Mouse (Mus musculus) heart, embryonic 16.5 days (tissue): Measurements from ENCODE around the gene Cuedc1. TPM values are rescaled to one million over a fixed set of nuclear protein-coding genes. Genes with fewer than 3 reads are reported as not detected.

Experiments
- ATAC-seq: fragments of 200-750 bp; cut with Nextera tagmentation; replicated peaks from 2 replicates; pipeline ENCODE4 v1.8.0; 2017; ENCODE audit warnings: moderate number of reproducible peaks; ENCODE audit not compliant: insufficient read depth, low FRiP score; ENCODE audit errors: extremely low read depth
- H3K27ac ChIP-seq: fragments of 300-500 bp; sonication (generic); 2 replicates; pipeline ENCODE4 v1.5.1; 2014; ENCODE audit warnings: mild to moderate bottlenecking, low read length, control low read depth, moderate library complexity
- H3K27me3 ChIP-seq: fragments of 300-500 bp; sonication (generic); 2 replicates; pipeline ENCODE4 v1.6.1; 2014; ENCODE audit warnings: low read length, mixed read lengths; ENCODE audit not compliant: control insufficient read depth, insufficient read depth
- H3K36me3 ChIP-seq: fragments of 300-500 bp; sonication (generic); 2 replicates; pipeline ENCODE4 v1.6.1; 2014; ENCODE audit not compliant: control insufficient read depth, insufficient read depth
- H3K4me1 ChIP-seq: fragments of 300-500 bp; sonication (generic); 2 replicates; pipeline ENCODE4 v1.6.1; 2014; ENCODE audit warnings: low read length, mixed read lengths; ENCODE audit not compliant: control insufficient read depth, insufficient read depth
- H3K4me2 ChIP-seq: fragments of 300-500 bp; sonication (generic); 2 replicates; pipeline ENCODE4 v1.6.1; 2014; ENCODE audit warnings: low read depth, mild to moderate bottlenecking, control low read depth, low read length
- H3K4me3 ChIP-seq: fragments of 300-500 bp; sonication (generic); 2 replicates; pipeline ENCODE4 v1.5.1; 2014; ENCODE audit warnings: mild to moderate bottlenecking, control low read depth, low read length
- H3K9ac ChIP-seq: fragments of 300-500 bp; sonication (generic); 2 replicates; pipeline ENCODE4 v1.6.1; 2014; ENCODE audit warnings: low read length, control low read depth
- H3K9me3 ChIP-seq: fragments of 300-500 bp; sonication (generic); replicated peaks from 2 replicates; pipeline ENCODE4 v1.6.1; 2016; ENCODE audit warnings: low read length; ENCODE audit not compliant: control insufficient read depth
- WGBS: fragments of 180-500 bp; shearing (Covaris S2); extraction: QIAGEN DNeasy Blood & Tissue Kit; methylation state at CpG from one replicate; pipeline ENCODE4 v1.1.7; 2014; 5-methylcytosine and 5-hydroxymethylcytosine counted together
- polyA plus RNA-seq: library from polyadenylated mRNA; unstranded; fragments of >200 nt; fragmentation: Nextera tagmentation; extraction: Ambion mirVana; gene quantifications from 2 replicates; pipeline ENCODE4 v1.2.1, GENCODE M21; 2015

Cuedc1 gene
- polyA plus RNA-seq, 1 experiment from 2014 or later = 15.2 TPM

DNA sequence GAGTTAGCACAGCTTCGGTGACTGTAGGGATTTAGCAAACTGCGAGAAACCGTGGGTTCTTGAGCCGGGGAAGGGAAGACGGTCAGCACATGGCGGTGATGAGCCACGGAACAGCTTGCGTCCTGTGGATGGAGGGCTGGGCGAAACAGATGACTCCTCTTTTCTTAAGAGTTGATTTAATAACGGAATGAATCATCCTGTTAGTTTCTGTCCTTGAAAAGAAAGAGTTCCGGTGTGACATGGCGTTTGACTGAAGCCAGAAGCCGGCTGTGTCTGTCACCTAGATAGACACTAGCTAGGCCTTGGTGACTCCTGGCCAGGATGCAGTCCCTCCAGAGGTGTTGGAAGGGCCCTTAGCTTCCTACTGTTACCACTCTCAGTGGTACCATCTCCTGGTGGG lies 14.2 kb downstream of the Cuedc1 start:
- no peak overlapping the region for H3K9ac ChIP-seq
- no peak for ATAC-seq

GRCm38 (mm10) chr11:88112677-88113333 lies 14.9 kb downstream of the Cuedc1 start:
- no peaks in the 10 kb centered on the region for H3K27me3 ChIP-seq
- no peaks in the 10 kb centered on the region for H3K36me3 ChIP-seq
- H3K4me1 ChIP-seq = peaks cover 58% of the 10 kb centered on the region
- H3K4me2 ChIP-seq = no peak overlapping the region
- no peak for ATAC-seq
- peak overlapping the region; percentile 92 for H3K27ac ChIP-seq
- no peak overlapping the region for H3K4me3 ChIP-seq
- no peak overlapping the region for H3K9ac ChIP-seq
- H3K9me3 ChIP-seq = no peaks in the 10 kb centered on the region
- WGBS = 92% methylated on average over 7 of the region's 7 CpGs

More for the DNA sequence above, 14.2 kb downstream of the Cuedc1 start:
- no peaks in the 10 kb centered on the region for H3K9me3 ChIP-seq
- H3K27ac ChIP-seq = peak overlapping the region; percentile 34
- H3K4me2 ChIP-seq = no peak overlapping the region
- H3K27me3 ChIP-seq = no peaks in the 10 kb centered on the region
- H3K4me1 ChIP-seq = peaks cover 53% of the 10 kb centered on the region
- 62% methylated on average over 13 of the region's 13 CpGs for WGBS
- no peak overlapping the region for H3K4me3 ChIP-seq
- no peaks in the 10 kb centered on the region for H3K36me3 ChIP-seq

- Histone ChIP-seq H3K36me3 (no peaks in the 10 kb centered on the region), H3K4me2 (no peak overlapping the region), H3K9ac (peak overlapping the region; percentile 47), H3K9me3 (no peaks in the 10 kb centered on the region), H3K27ac (peak overlapping the region; percentile 92), H3K27me3 (no peaks in the 10 kb centered on the region), H3K4me1 (peaks cover 67% of the 10 kb centered on the region), H3K4me3 (no peak overlapping the region)
- 0 out of 2 replicates have a peak, but pooled peaks have one; percentile 34 for ATAC-seq
- 44% methylated on average over 6 of the region's 6 CpGs for WGBS
Observed at GRCm38 (mm10) chr11:88113543-88114271, 15.8 kb downstream of the Cuedc1 start.

- peak; percentile 30 for ATAC-seq
- Histone ChIP-seq H3K9me3 (no peaks in the 10 kb centered on the region), H3K27ac (peak overlapping the region; percentile 92), H3K4me2 (peak overlapping the region; percentile 44), H3K4me1 (peaks cover 77% of the 10 kb centered on the region), H3K27me3 (no peaks in the 10 kb centered on the region), H3K9ac (peak overlapping the region; percentile 47), H3K4me3 (no peak overlapping the region), H3K36me3 (no peaks in the 10 kb centered on the region)
- 10% methylated on average over 8 of the region's 8 CpGs for WGBS
Observed at GRCm38 (mm10) chr11:88114871-88115301, 17.0 kb downstream of the Cuedc1 start.

DNA sequence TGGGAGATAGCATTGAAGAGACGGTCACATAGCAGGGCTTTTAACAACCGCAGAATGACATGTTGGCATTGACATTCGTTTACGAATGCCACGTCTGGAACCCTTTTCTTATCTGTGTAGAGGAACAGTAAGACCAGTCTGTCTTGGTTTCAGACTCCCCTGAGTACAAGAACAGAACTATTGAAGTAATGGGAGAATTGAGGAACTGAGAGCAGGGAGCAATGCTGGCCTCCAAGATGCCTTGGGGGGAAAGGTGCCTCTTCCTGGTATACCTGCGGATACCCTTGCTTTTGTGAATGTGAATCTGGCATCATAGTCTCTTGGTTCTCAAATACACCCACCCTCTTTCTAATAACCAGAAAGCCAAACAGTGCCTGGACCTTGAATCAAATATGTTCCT lies 18.7 kb downstream of the Cuedc1 start:
- no peaks in the 10 kb centered on the region for H3K27me3 ChIP-seq
- H3K4me2 ChIP-seq = no peak overlapping the region
- H3K4me3 ChIP-seq = no peak overlapping the region
- H3K9ac ChIP-seq = no peak overlapping the region
- WGBS = 70% methylated on average over 6 of the region's 6 CpGs
- H3K36me3 ChIP-seq = no peaks in the 10 kb centered on the region
- H3K4me1 ChIP-seq = peaks cover 71% of the 10 kb centered on the region
- no peak for ATAC-seq
- no peaks in the 10 kb centered on the region for H3K9me3 ChIP-seq
- no peak overlapping the region for H3K27ac ChIP-seq

DNA sequence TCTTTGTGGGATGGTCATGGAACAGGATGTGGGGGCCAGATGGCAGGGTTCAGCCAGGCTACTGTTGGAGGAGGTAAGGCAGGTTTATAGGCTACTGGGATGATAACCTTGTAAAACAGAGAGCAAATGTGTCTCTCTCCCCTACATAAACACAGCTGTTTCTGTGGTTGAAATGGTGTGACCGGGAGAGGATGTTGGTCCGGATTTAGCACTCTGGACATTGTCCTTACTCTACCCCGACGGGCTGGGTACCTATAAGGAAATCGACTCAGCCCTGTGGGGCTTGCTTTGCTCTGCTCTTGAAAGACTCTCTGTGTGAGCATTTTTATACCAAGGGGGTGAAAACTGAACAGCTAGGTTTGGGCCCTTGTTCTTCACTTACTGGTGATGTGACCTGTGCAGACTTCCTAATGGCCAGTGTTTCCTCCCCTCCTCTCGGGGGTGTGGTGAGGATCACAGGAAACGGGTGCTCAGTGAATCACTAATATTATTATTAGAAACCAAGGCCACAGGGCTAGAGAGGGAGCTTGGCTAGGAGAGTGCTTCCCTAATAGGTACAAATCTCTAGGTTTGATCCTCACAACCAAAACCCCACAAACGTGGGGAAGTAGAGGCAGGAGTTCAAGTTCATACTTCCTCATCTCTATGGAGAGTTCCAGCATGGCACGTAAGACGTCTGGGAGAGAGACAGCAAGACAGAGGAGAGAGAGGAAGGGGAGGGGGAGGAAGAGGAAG lies 19.7 kb downstream of the Cuedc1 start:
- Histone ChIP-seq H3K4me1 (peaks cover 62% of the 10 kb centered on the region), H3K36me3 (no peaks in the 10 kb centered on the region), H3K27ac (peak overlapping the region; percentile 95), H3K9me3 (no peaks in the 10 kb centered on the region), H3K27me3 (no peaks in the 10 kb centered on the region), H3K4me3 (no peak overlapping the region), H3K4me2 (no peak overlapping the region), H3K9ac (peak overlapping the region; percentile 68)
- no peak for ATAC-seq
- 39% methylated on average over 10 of the region's 10 CpGs for whole genome bisulfite sequencing

DNA sequence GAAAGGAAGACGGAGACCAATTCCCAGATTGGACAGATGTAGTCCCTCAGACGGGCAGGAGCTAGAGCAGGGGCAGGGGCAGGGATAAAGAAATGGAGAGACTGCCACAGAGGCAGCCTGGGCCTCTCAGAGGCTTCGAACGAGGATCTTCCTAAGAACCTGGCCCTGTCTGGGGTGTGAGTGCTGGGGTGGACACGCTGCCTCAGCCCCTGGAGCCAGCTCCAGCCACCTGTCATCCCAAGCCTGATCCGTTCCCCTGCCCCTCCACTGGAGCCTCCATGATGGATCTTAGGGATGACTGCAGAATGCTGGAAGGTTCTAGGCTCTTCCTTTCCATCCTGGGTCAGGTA lies 20.2 kb downstream of the Cuedc1 start:
- WGBS = 65% methylated on average over 6 of the region's 6 CpGs
- ATAC-seq = no peak
- Histone ChIP-seq H3K27ac (peak overlapping the region; percentile 95), H3K4me1 (peaks cover 61% of the 10 kb centered on the region), H3K4me2 (no peak overlapping the region), H3K27me3 (no peaks in the 10 kb centered on the region), H3K36me3 (no peaks in the 10 kb centered on the region), H3K9ac (peak overlapping the region; percentile 68), H3K4me3 (no peak overlapping the region), H3K9me3 (no peaks in the 10 kb centered on the region)

- Histone ChIP-seq H3K27ac (peak overlapping the region; percentile 95), H3K27me3 (no peaks in the 10 kb centered on the region), H3K9ac (peak overlapping the region; percentile 68), H3K4me2 (peak overlapping the region; percentile 39), H3K4me3 (no peak overlapping the region), H3K36me3 (no peaks in the 10 kb centered on the region), H3K9me3 (no peaks in the 10 kb centered on the region), H3K4me1 (peaks cover 57% of the 10 kb centered on the region)
- 9% methylated on average over 8 of the region's 8 CpGs for WGBS
- peak; percentile 92 for ATAC-seq
Observed at GRCm38 (mm10) chr11:88118817-88119642, 21.2 kb downstream of the Cuedc1 start.
